Mouse (Mus musculus): ENCODE data around the gene Rab6b.

Rab6b gene

GRCm38 (mm10) chr9:103108943-103109670, 2.5 kb upstream of the Rab6b start:
- DNase-seq = no peak

GRCm38 (mm10) chr9:103109911-103110310, 1.7 kb upstream of the Rab6b start:
- no peak for DNase-seq

GRCm38 (mm10) chr9:103110727-103111501, 673 bp upstream of the Rab6b start:
- no peak for DNase-seq

GRCm38 (mm10) chr9:103112471-103113271, 1.1 kb downstream of the Rab6b start:
- DNase-seq = peak; percentile 79

- DNase-seq = peak; percentile 63
Measured at GRCm38 (mm10) chr9:103113351-103113750, 1.8 kb downstream of the Rab6b start.

GRCm38 (mm10) chr9:103114326-103114725, 2.7 kb downstream of the Rab6b start:
- DNase-seq = peak; percentile 41

- DNase-seq = peak; percentile 40
Measured at GRCm38 (mm10) chr9:103114901-103115300, 3.3 kb downstream of the Rab6b start.

GRCm38 (mm10) chr9:103116941-103117340, 5.4 kb downstream of the Rab6b start:
- peak; percentile 26 for DNase-seq

- DNase-seq = peak; percentile 26
Measured at GRCm38 (mm10) chr9:103117495-103117894, 5.9 kb downstream of the Rab6b start.

GRCm38 (mm10) chr9:103117951-103118350, 6.4 kb downstream of the Rab6b start:
- DNase-seq = peak; percentile 14

GRCm38 (mm10) chr9:103118651-103119275, 7.2 kb downstream of the Rab6b start:
- DNase-seq = peak; percentile 55

GRCm38 (mm10) chr9:103119781-103120180, 8.2 kb downstream of the Rab6b start:
- no peak for DNase-seq

- no peak for DNase-seq
Measured at GRCm38 (mm10) chr9:103120231-103120630, 8.6 kb downstream of the Rab6b start.

- DNase-seq = no peak
Measured at GRCm38 (mm10) chr9:103121546-103121945, 10.0 kb downstream of the Rab6b start.

GRCm38 (mm10) chr9:103124746-103125145, 13.2 kb downstream of the Rab6b start:
- DNase-seq = no peak

- no peak for DNase-seq
Measured at GRCm38 (mm10) chr9:103133493-103134124, 22.0 kb downstream of the Rab6b start.

- DNase-seq = no peak
Measured at GRCm38 (mm10) chr9:103134450-103135030, 23.0 kb downstream of the Rab6b start.

GRCm38 (mm10) chr9:103139481-103139880, 27.9 kb downstream of the Rab6b start:
- DNase-seq = no peak

- no peak for DNase-seq
Measured at GRCm38 (mm10) chr9:103140384-103140783, 28.8 kb downstream of the Rab6b start.

- no peak for DNase-seq
Measured at GRCm38 (mm10) chr9:103141266-103141665, 29.7 kb downstream of the Rab6b start.

GRCm38 (mm10) chr9:103143881-103144280, 32.3 kb downstream of the Rab6b start:
- DNase-seq = no peak

GRCm38 (mm10) chr9:103145351-103145750, 33.8 kb downstream of the Rab6b start:
- no peak for DNase-seq
